Mouse (Mus musculus): ENCODE data around the gene Rad51b. TPM values are rescaled to one million over a fixed set of nuclear protein-coding genes. Genes with fewer than 3 reads are reported as not detected.
A peak's percentile ranks its signal among the peaks of the same experiment; 100 is the strongest.

The Rad51b gene
- total and polyA plus RNA-seq, 2 experiments from 2014 or later = 1.4 to 1.8 TPM

DNA sequence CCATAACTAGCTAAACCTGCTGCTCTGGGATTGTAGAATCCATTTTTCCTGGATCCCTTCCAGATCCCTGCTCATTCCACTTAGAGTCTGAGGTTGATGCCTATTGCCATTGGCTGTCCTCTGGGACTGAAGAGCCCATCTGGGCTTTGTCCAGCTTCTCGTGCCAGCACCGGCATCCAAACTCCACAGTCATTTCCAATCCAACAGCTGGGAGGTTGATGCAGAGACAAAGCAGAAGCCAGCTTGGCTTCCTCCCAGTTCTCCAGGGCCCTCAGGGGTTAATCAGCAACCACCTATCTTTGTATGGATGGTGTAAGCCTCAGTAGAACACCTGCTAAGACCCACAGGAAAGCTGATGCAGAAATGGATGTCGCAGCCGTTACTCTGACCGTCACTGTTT, 524.8 kb downstream of the Rad51b start:
- 39% methylated on average over 5 of the region's 5 CpGs for WGBS
- no peak overlapping the region for H3K4me3 ChIP-seq (ENCODE audit: low read depth, low read length)
- H3K36me3 ChIP-seq (replicated peaks; ENCODE audit: control insufficient read depth, insufficient read depth, low read length) = no peaks in the 10 kb centered on the region
- H3K4me2 ChIP-seq (ENCODE audit: low read depth, low read length) = no peak overlapping the region
- peaks cover 6% of the 10 kb centered on the region; the same call in 1 of the 2 replicates for H3K4me1 ChIP-seq (ENCODE audit: control insufficient read depth, insufficient read depth)
- peak; percentile 91 for ATAC-seq (ENCODE audit: insufficient read depth, low read depth)
- H3K9ac ChIP-seq (replicated peaks; ENCODE audit: low read depth, low read length) = no peak overlapping the region
- DNase-seq (ENCODE audit: low spot score) = peak; percentile 90
- peak overlapping the region; percentile 80 for H3K27ac ChIP-seq (ENCODE audit: low read depth)
- H3K27me3 ChIP-seq (ENCODE audit: control insufficient read depth, insufficient read depth, low read length) = no peaks in the 10 kb centered on the region
- H3K9me3 ChIP-seq (replicated peaks; ENCODE audit: control insufficient read depth, low read length) = no peaks in the 10 kb centered on the region
- TF ChIP-seq CTCF (IDR thresholded peaks at IDR 0.05; ENCODE audit: low read depth) (no peak), EP300 (IDR thresholded peaks at IDR 0.05; ENCODE audit: low read depth) (peak; percentile 86; the same call in 1 of the 2 replicates)

DNA sequence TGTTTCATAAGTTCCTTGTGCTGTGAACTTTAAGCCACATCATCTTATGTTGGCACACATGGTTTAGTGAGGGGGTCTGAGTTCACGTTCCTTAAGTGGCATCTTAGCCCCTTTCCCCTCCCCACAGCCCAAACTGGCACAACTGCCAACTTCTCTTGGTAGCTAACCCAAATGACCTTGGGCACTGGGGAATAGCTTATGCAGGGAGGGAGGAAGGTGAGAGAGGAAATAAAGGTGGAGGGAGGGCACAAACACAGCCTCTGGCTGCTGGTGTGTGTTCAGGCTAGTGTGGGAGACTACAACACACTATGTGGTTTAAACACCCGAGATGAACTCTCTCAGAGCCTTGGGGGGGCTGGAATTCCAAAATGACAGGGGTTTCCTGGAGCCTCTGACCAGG, 525.3 kb downstream of the Rad51b start:
- WGBS = 36% methylated on average over 2 of the region's 2 CpGs
- Histone ChIP-seq H3K27me3 (ENCODE audit: control insufficient read depth, insufficient read depth, low read length) (no peaks in the 10 kb centered on the region), H3K27ac (ENCODE audit: low read depth) (peak overlapping the region; percentile 80), H3K9ac (replicated peaks; ENCODE audit: low read depth, low read length) (no peak overlapping the region), H3K4me1 (ENCODE audit: control insufficient read depth, insufficient read depth) (peaks cover 11% of the 10 kb centered on the region; the same call in 1 of the 2 replicates), H3K4me2 (ENCODE audit: low read depth, low read length) (no peak overlapping the region), H3K9me3 (replicated peaks; ENCODE audit: control insufficient read depth, low read length) (no peaks in the 10 kb centered on the region), H3K36me3 (replicated peaks; ENCODE audit: control insufficient read depth, insufficient read depth, low read length) (no peaks in the 10 kb centered on the region), H3K4me3 (ENCODE audit: low read depth, low read length) (no peak overlapping the region)
- TF ChIP-seq EP300 (IDR thresholded peaks at IDR 0.05; ENCODE audit: low read depth) (no peak), CTCF (IDR thresholded peaks at IDR 0.05; ENCODE audit: low read depth) (no peak)
- ATAC-seq (ENCODE audit: insufficient read depth, low read depth) = peak; percentile 24; the same call in 1 of the 2 replicates
- peak; percentile 48 for DNase-seq (ENCODE audit: low spot score)

DNA sequence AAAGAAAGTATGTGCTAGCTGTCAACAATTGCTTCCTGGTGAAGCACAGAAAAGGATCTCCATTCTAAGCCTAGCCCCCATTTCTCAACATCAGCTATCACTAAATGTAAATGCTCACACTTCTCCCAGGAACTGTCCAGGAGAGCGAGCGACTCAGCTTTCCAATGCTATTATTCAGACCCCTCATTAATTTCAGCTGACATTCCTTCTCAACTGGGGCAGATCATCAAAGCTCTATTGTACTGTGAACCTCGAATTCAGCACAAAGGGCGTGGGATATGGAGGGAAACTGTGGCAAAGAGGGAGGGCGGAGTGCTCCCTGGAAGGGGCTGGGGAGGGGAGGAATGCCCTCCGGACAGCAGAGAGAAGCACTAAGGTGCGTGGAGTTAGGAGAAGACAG, 528.8 kb downstream of the Rad51b start:
- Histone ChIP-seq H3K4me1 (ENCODE audit: control insufficient read depth, insufficient read depth) (peaks cover 33% of the 10 kb centered on the region), H3K27ac (ENCODE audit: low read depth) (no peak overlapping the region), H3K4me3 (ENCODE audit: low read depth, low read length) (no peak overlapping the region), H3K9ac (replicated peaks; ENCODE audit: low read depth, low read length) (no peak overlapping the region), H3K4me2 (ENCODE audit: low read depth, low read length) (no peak overlapping the region), H3K36me3 (replicated peaks; ENCODE audit: control insufficient read depth, insufficient read depth, low read length) (no peaks in the 10 kb centered on the region), H3K27me3 (ENCODE audit: control insufficient read depth, insufficient read depth, low read length) (no peaks in the 10 kb centered on the region), H3K9me3 (replicated peaks; ENCODE audit: control insufficient read depth, low read length) (no peaks in the 10 kb centered on the region)
- ATAC-seq (ENCODE audit: insufficient read depth, low read depth) (no peak), DNase-seq (ENCODE audit: low spot score) (no peak)
- no peak for TF ChIP-seq CTCF (IDR thresholded peaks at IDR 0.05; ENCODE audit: low read depth)
- no peak for TF ChIP-seq EP300 (IDR thresholded peaks at IDR 0.05; ENCODE audit: low read depth)
- 81% methylated on average over 7 of the region's 7 CpGs for WGBS

DNA sequence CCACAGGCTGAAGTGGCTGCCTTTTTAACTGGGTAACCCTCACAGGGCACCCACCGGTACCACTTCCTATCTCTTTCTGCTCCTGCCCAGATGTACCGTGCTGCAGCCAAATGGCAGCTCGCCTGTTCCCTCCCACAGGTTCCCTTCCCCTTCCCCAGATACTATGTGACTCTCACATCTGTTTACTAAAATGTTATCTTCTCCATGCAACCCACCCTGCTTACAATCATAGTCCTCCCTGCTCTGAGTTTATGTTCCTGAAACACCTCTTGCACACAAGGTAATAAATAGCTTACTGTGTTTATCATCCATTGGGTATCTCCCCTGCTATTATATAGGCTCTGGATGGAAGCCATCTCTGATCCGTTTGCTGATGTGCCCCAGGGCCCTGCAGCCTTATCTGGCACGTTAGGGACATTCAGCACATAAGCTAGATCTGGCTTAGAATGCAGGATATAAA, 530.2 kb downstream of the Rad51b start:
- no peak overlapping the region for H3K4me2 ChIP-seq (ENCODE audit: low read depth, low read length)
- H3K9me3 ChIP-seq (replicated peaks; ENCODE audit: control insufficient read depth, low read length) = no peaks in the 10 kb centered on the region
- no peaks in the 10 kb centered on the region for H3K27me3 ChIP-seq (ENCODE audit: control insufficient read depth, insufficient read depth, low read length)
- H3K4me3 ChIP-seq (ENCODE audit: low read depth, low read length) = no peak overlapping the region
- H3K9ac ChIP-seq (replicated peaks; ENCODE audit: low read depth, low read length) = no peak overlapping the region
- no peak for ATAC-seq (ENCODE audit: insufficient read depth, low read depth)
- no peaks in the 10 kb centered on the region for H3K36me3 ChIP-seq (replicated peaks; ENCODE audit: control insufficient read depth, insufficient read depth, low read length)
- H3K4me1 ChIP-seq (ENCODE audit: control insufficient read depth, insufficient read depth) = peaks cover 33% of the 10 kb centered on the region
- 17% methylated on average over 5 of the region's 5 CpGs for WGBS
- H3K27ac ChIP-seq (ENCODE audit: low read depth) = peak overlapping the region; percentile 66
- no peak for DNase-seq (ENCODE audit: low spot score)
- no peak for TF ChIP-seq EP300 (IDR thresholded peaks at IDR 0.05; ENCODE audit: low read depth)
- no peak for TF ChIP-seq CTCF (IDR thresholded peaks at IDR 0.05; ENCODE audit: low read depth)

DNA sequence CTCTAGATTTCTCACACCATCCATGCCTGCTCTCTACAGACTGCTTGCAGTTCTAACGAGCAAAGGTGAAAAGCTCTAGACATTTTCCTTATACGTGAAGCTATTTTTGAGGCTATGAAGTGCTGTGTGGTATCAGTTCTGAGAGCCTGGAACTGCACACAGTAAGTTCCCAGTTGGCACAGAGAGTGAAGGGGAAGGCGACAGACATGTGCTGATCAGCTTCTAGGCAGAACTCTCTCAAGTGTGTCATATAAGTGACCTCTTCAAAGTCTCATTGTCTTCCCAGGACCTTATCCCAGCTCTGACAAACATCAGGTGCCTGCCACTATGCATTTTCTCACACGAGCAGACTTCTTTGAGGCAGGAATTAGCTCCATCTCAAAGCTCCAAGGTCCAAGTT, 530.7 kb downstream of the Rad51b start:
- WGBS = 24% methylated on average over 4 of the region's 4 CpGs

DNA sequence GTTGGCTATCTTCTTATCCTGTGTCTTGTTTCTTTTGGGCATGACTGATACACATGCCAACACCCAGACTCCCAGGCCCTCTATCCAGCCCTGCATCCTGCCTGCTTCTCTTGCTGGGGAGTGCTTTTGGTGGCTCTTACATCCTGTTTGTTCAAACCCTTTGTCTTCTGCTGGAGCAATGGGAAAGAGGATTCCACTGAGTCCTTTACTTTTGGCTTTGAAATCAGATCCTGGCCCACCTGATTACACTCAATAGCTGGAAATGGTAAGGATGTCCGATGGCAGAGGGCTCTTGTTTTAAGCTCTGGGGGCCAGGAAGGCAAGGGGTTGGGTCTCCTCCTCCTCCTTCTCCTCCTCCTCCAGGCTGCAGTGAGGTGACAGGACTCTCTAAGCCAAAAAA, 533.6 kb downstream of the Rad51b start:
- peaks cover 36% of the 10 kb centered on the region for H3K4me1 ChIP-seq (ENCODE audit: control insufficient read depth, insufficient read depth)
- no peak overlapping the region for H3K9ac ChIP-seq (replicated peaks; ENCODE audit: low read depth, low read length)
- no peak overlapping the region for H3K4me3 ChIP-seq (ENCODE audit: low read depth, low read length)
- TF ChIP-seq CTCF (IDR thresholded peaks at IDR 0.05; ENCODE audit: low read depth) (no peak), EP300 (IDR thresholded peaks at IDR 0.05; ENCODE audit: low read depth) (no peak)
- no peaks in the 10 kb centered on the region for H3K9me3 ChIP-seq (replicated peaks; ENCODE audit: control insufficient read depth, low read length)
- no peaks in the 10 kb centered on the region for H3K36me3 ChIP-seq (replicated peaks; ENCODE audit: control insufficient read depth, insufficient read depth, low read length)
- WGBS = 50% methylated on average over 1 of the region's 1 CpGs
- H3K4me2 ChIP-seq (ENCODE audit: low read depth, low read length) = no peak overlapping the region
- DNase-seq (ENCODE audit: low spot score) (no peak), ATAC-seq (ENCODE audit: insufficient read depth, low read depth) (peak; percentile 18; the same call in 1 of the 2 replicates)
- peak overlapping the region; percentile 55 for H3K27ac ChIP-seq (ENCODE audit: low read depth)
- no peaks in the 10 kb centered on the region for H3K27me3 ChIP-seq (ENCODE audit: control insufficient read depth, insufficient read depth, low read length)

More for the DNA sequence above, 530.7 kb downstream of the Rad51b start:
- Histone ChIP-seq H3K9ac (replicated peaks; ENCODE audit: low read depth, low read length) (no peak overlapping the region), H3K4me3 (ENCODE audit: low read depth, low read length) (no peak overlapping the region), H3K4me1 (ENCODE audit: control insufficient read depth, insufficient read depth) (peaks cover 30% of the 10 kb centered on the region), H3K27me3 (ENCODE audit: control insufficient read depth, insufficient read depth, low read length) (no peaks in the 10 kb centered on the region), H3K9me3 (replicated peaks; ENCODE audit: control insufficient read depth, low read length) (no peaks in the 10 kb centered on the region), H3K27ac (ENCODE audit: low read depth) (peak overlapping the region; percentile 66), H3K36me3 (replicated peaks; ENCODE audit: control insufficient read depth, insufficient read depth, low read length) (no peaks in the 10 kb centered on the region), H3K4me2 (ENCODE audit: low read depth, low read length) (no peak overlapping the region)
- ATAC-seq (ENCODE audit: insufficient read depth, low read depth) (no peak), DNase-seq (ENCODE audit: low spot score) (no peak)
- TF ChIP-seq EP300 (IDR thresholded peaks at IDR 0.05; ENCODE audit: low read depth) (no peak), CTCF (IDR thresholded peaks at IDR 0.05; ENCODE audit: low read depth) (no peak)
